Mouse (Mus musculus) testis, adult 2 months (tissue): ENCODE results near the gene Podxl2.
A peak's percentile ranks its signal among the peaks of the same experiment; 100 is the strongest.

Source experiments
- CTCF ChIP-seq: fragments of 200-500 bp; IDR thresholded peaks from 2 replicates; pipeline ENCODE4 v1.5.1; 2012; ENCODE audit warnings: low read depth, mild to moderate bottlenecking, inconsistent platforms, low read length, moderate library complexity; ENCODE audit not compliant: control insufficient read depth, insufficient read depth, insufficient replicate concordance
- POLR2A ChIP-seq: fragments of 200-500 bp; IDR thresholded peaks from 2 replicates; pipeline ENCODE4 v1.6.1; 2012; ENCODE audit warnings: low read depth, mild to moderate bottlenecking, inconsistent platforms, low read length, moderate library complexity; ENCODE audit not compliant: control insufficient read depth

- peak; percentile 89; the same call in 1 of the 2 replicates for TF ChIP-seq CTCF
- TF ChIP-seq POLR2A: no peak
Measured at GRCm38 (mm10) chr6:88893559-88893958, 18.7 kb upstream of the Podxl2 start.
